Mouse (Mus musculus): Measurements from ENCODE around the gene Adcy5. TPM values are rescaled to one million over a fixed set of nuclear protein-coding genes. Genes with fewer than 3 reads are reported as not detected.

Gene Adcy5
- polyA plus RNA-seq, 1 experiment from 2014 or later: 5.4 TPM

GRCm38 (mm10) chr16:35159991-35160390 is 5.3 kb downstream of the Adcy5 start:
- 44% methylated on average over 4 of the region's 4 CpGs for WGBS
- H3K4me1 ChIP-seq: peaks cover 71% of the 10 kb centered on the region

GRCm38 (mm10) chr16:35164361-35165224 is 9.9 kb downstream of the Adcy5 start:
- Histone ChIP-seq H3K27me3 (no peaks in the 10 kb centered on the region), H3K9me3 (no peaks in the 10 kb centered on the region), H3K4me3 (no peak overlapping the region), H3K4me2 (replicated peaks) (peak overlapping the region; percentile 5; the same call in 1 of the 2 replicates), H3K9ac (replicated peaks) (0 out of 2 replicates have a peak overlapping the region, but pooled peaks have one; percentile 4), H3K27ac (replicated peaks) (peak overlapping the region; percentile 58), H3K4me1 (peaks cover 32% of the 10 kb centered on the region), H3K36me3 (no peaks in the 10 kb centered on the region)
- ATAC-seq (replicated peaks): peak; percentile 26
- WGBS: 45% methylated on average over 19 of the region's 19 CpGs

More at GRCm38 (mm10) chr16:35159991-35160390, 5.3 kb downstream of the Adcy5 start:
- 0 out of 2 replicates have a peak overlapping the region, but pooled peaks have one; percentile 4 for H3K4me3 ChIP-seq
- H3K9me3 ChIP-seq: no peaks in the 10 kb centered on the region
- peaks cover 13% of the 10 kb centered on the region for H3K27me3 ChIP-seq
- peak overlapping the region; percentile 35 for H3K4me2 ChIP-seq (replicated peaks)
- H3K9ac ChIP-seq (replicated peaks): no peak overlapping the region
- ATAC-seq (replicated peaks): peak; percentile 67
- no peaks in the 10 kb centered on the region for H3K36me3 ChIP-seq
- H3K27ac ChIP-seq (replicated peaks): peak overlapping the region; percentile 78

DNA sequence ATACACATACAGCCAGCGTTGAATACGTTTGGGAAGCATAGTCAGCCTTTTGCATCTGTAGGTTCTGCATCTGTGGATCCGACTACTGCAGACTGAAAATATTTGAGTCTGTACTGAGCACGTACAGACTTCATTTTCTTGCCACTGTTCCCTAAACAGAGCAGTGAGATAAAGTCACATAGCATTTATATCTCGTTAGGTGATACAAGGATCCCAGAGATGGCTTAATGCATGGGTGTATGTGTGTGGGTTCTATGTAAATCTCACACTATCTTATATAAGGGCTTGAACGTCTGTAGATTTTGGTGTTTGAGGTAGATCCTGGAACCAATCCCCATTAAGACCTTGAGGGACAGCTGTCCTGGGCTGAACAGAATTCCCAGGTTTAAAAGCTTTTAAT is 10.7 kb downstream of the Adcy5 start:
- H3K4me2 ChIP-seq (replicated peaks): no peak overlapping the region; the same call in 1 of the 2 replicates
- H3K4me1 ChIP-seq: peaks cover 24% of the 10 kb centered on the region
- no peaks in the 10 kb centered on the region for H3K27me3 ChIP-seq
- no peaks in the 10 kb centered on the region for H3K9me3 ChIP-seq
- H3K9ac ChIP-seq (replicated peaks): no peak overlapping the region
- H3K27ac ChIP-seq (replicated peaks): 0 out of 2 replicates have a peak overlapping the region, but pooled peaks have one; percentile 49
- 77% methylated on average over 6 of the region's 6 CpGs for WGBS
- H3K36me3 ChIP-seq: no peaks in the 10 kb centered on the region
- no peak for ATAC-seq (replicated peaks)
- no peak overlapping the region for H3K4me3 ChIP-seq

DNA sequence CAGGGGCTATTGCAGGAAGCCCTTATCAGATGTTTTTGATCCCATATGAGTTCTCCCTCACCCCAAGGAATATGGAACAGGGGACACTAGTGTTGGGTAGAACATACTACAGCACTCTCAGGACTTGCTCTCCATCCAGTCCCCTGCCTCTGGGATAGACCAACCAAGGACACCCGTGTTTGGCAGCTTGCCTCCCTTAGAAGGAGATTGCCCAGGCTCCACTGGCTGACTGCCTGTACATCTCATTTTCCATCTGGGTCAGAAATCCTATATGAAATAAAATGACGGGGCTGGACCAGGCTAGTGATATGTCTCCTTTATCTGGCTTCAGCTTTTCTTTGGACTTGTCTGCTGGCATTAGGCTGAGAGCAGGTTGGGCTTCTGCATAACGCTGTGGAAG is 11.1 kb downstream of the Adcy5 start:
- H3K4me1 ChIP-seq: peaks cover 20% of the 10 kb centered on the region
- no peaks in the 10 kb centered on the region for H3K36me3 ChIP-seq
- no peaks in the 10 kb centered on the region for H3K9me3 ChIP-seq
- H3K27ac ChIP-seq (replicated peaks): no peak overlapping the region
- no peak overlapping the region for H3K4me3 ChIP-seq
- WGBS: 64% methylated on average over 3 of the region's 3 CpGs
- H3K27me3 ChIP-seq: no peaks in the 10 kb centered on the region
- H3K9ac ChIP-seq (replicated peaks): no peak overlapping the region
- ATAC-seq (replicated peaks): no peak
- no peak overlapping the region for H3K4me2 ChIP-seq (replicated peaks)

DNA sequence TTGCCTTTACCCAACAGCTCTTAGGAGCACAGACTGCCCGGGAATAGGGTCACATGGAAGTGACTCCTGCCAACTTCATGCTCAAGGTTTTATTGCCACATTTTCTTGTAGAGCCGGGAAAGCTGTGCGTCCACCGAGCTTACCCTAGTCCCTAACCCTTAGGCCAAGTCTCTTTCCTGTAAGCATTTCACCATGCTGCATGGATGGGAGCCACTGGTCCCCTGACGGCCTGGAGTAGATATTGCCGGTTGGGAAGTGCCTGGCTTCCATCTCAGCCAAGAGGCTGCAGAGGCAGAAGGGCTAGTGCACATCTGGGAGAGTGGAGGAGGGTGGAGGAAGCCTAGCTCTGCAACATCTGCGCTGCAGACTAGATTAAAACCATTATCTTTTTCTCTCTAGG is 14.8 kb downstream of the Adcy5 start:
- ATAC-seq (replicated peaks): no peak

GRCm38 (mm10) chr16:35172195-35172594 is 17.5 kb downstream of the Adcy5 start:
- no peak for ATAC-seq (replicated peaks)

More for the DNA sequence above, 14.8 kb downstream of the Adcy5 start:
- 84% methylated on average over 7 of the region's 7 CpGs for WGBS
- no peak overlapping the region for H3K27ac ChIP-seq (replicated peaks)
- no peaks in the 10 kb centered on the region for H3K9me3 ChIP-seq
- H3K27me3 ChIP-seq: no peaks in the 10 kb centered on the region
- no peak overlapping the region for H3K9ac ChIP-seq (replicated peaks)
- no peaks in the 10 kb centered on the region for H3K36me3 ChIP-seq
- no peak overlapping the region for H3K4me2 ChIP-seq (replicated peaks)
- peaks cover 12% of the 10 kb centered on the region for H3K4me1 ChIP-seq
- no peak overlapping the region for H3K4me3 ChIP-seq

GRCm38 (mm10) chr16:35178516-35178915 is 23.8 kb downstream of the Adcy5 start:
- no peaks in the 10 kb centered on the region for H3K27me3 ChIP-seq
- ATAC-seq (replicated peaks): no peak
- no peak overlapping the region for H3K4me3 ChIP-seq
- H3K4me1 ChIP-seq: peaks cover 16% of the 10 kb centered on the region
- no peak overlapping the region for H3K4me2 ChIP-seq (replicated peaks)
- H3K27ac ChIP-seq (replicated peaks): no peak overlapping the region
- no peaks in the 10 kb centered on the region for H3K9me3 ChIP-seq
- 72% methylated on average over 3 of the region's 3 CpGs for WGBS
- no peak overlapping the region for H3K9ac ChIP-seq (replicated peaks)
- no peaks in the 10 kb centered on the region for H3K36me3 ChIP-seq

More at GRCm38 (mm10) chr16:35172195-35172594, 17.5 kb downstream of the Adcy5 start:
- no peak overlapping the region for H3K27ac ChIP-seq (replicated peaks)
- 92% methylated on average over 5 of the region's 5 CpGs for WGBS
- no peaks in the 10 kb centered on the region for H3K9me3 ChIP-seq
- H3K9ac ChIP-seq (replicated peaks): no peak overlapping the region
- no peaks in the 10 kb centered on the region for H3K27me3 ChIP-seq
- no peak overlapping the region for H3K4me3 ChIP-seq
- H3K4me1 ChIP-seq: 0 out of 2 replicates have a peak, but pooled peaks cover 5% of the 10 kb centered on the region
- no peak overlapping the region for H3K4me2 ChIP-seq (replicated peaks)
- H3K36me3 ChIP-seq: no peaks in the 10 kb centered on the region

- ATAC-seq (replicated peaks): no peak
Observed at GRCm38 (mm10) chr16:35179082-35179481, 24.4 kb downstream of the Adcy5 start.

DNA sequence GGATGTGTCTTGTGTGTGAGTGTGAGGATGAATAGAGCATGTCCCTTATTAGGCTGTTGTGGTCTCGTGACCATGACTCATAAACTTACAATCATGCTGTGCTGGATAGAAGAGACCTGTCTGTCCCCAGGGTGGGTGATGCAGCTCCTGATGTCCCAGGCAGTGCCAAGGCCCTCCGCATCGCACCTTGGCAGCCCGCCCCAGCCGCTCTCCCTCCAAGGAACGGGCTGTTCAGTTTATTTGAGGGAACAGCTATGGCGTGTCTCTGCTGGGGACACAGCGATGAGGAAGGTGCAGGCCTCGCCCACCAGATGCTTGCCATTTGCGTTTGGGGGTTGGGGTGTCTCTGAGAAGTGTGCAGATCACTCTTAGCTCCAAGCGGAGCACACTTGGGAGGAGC is 28.5 kb downstream of the Adcy5 start:
- ATAC-seq (replicated peaks): no peak

More at GRCm38 (mm10) chr16:35179082-35179481, 24.4 kb downstream of the Adcy5 start:
- Histone ChIP-seq H3K9me3 (no peaks in the 10 kb centered on the region), H3K4me1 (peaks cover 13% of the 10 kb centered on the region), H3K27me3 (no peaks in the 10 kb centered on the region), H3K27ac (replicated peaks) (no peak overlapping the region), H3K9ac (replicated peaks) (no peak overlapping the region), H3K36me3 (no peaks in the 10 kb centered on the region), H3K4me2 (replicated peaks) (no peak overlapping the region), H3K4me3 (no peak overlapping the region)
- 38% methylated on average over 8 of the region's 8 CpGs for WGBS

GRCm38 (mm10) chr16:35188111-35188510 is 33.4 kb downstream of the Adcy5 start:
- H3K9me3 ChIP-seq: no peaks in the 10 kb centered on the region
- ATAC-seq (replicated peaks): no peak
- no peaks in the 10 kb centered on the region for H3K27me3 ChIP-seq
- WGBS: 74% methylated on average over 4 of the region's 4 CpGs
- no peak overlapping the region for H3K9ac ChIP-seq (replicated peaks)
- H3K4me1 ChIP-seq: no peaks in the 10 kb centered on the region; the same call in 1 of the 2 replicates
- no peaks in the 10 kb centered on the region for H3K36me3 ChIP-seq
- H3K4me3 ChIP-seq: no peak overlapping the region
- no peak overlapping the region for H3K4me2 ChIP-seq (replicated peaks)
- no peak overlapping the region for H3K27ac ChIP-seq (replicated peaks)

More for the DNA sequence above, 28.5 kb downstream of the Adcy5 start:
- Histone ChIP-seq H3K9ac (replicated peaks) (no peak overlapping the region), H3K36me3 (no peaks in the 10 kb centered on the region), H3K27me3 (no peaks in the 10 kb centered on the region), H3K4me1 (peaks cover 11% of the 10 kb centered on the region), H3K4me3 (no peak overlapping the region), H3K27ac (replicated peaks) (no peak overlapping the region), H3K4me2 (replicated peaks) (no peak overlapping the region), H3K9me3 (no peaks in the 10 kb centered on the region)
- 67% methylated on average over 11 of the region's 11 CpGs for WGBS

- H3K4me2 ChIP-seq (replicated peaks): no peak overlapping the region
- H3K9ac ChIP-seq (replicated peaks): no peak overlapping the region
- no peaks in the 10 kb centered on the region for H3K9me3 ChIP-seq
- H3K4me1 ChIP-seq: no peaks in the 10 kb centered on the region; the same call in 1 of the 2 replicates
- H3K27me3 ChIP-seq: no peaks in the 10 kb centered on the region
- H3K27ac ChIP-seq (replicated peaks): no peak overlapping the region
- no peak for ATAC-seq (replicated peaks)
- no peak overlapping the region for H3K4me3 ChIP-seq
- no peaks in the 10 kb centered on the region for H3K36me3 ChIP-seq
- WGBS: 78% methylated on average over 11 of the region's 11 CpGs
Observed at GRCm38 (mm10) chr16:35189420-35190141, 34.9 kb downstream of the Adcy5 start.

DNA sequence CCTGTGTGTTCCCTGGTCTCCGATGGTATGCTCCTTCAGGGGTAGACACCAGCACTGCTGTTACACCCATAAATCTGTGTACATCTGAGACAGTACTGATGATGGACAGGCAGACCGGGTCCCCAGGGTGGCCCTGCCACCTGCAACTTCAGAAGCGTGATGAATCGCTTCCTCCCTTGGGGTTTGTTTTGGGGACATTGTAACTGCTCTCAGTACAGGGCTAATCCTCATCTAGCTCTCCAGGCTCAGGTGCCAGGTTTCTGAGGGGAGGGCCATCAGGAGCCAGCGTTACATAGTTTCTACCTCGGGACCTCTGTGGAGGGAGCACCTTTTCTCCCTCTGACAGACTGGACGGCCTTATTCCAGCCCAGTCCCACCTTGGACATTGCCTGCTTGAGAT is 36.1 kb downstream of the Adcy5 start:
- H3K9me3 ChIP-seq: no peaks in the 10 kb centered on the region
- WGBS: 82% methylated on average over 7 of the region's 7 CpGs
- H3K4me3 ChIP-seq: no peak overlapping the region
- H3K27me3 ChIP-seq: no peaks in the 10 kb centered on the region
- no peak overlapping the region for H3K4me2 ChIP-seq (replicated peaks)
- H3K27ac ChIP-seq (replicated peaks): no peak overlapping the region
- no peak for ATAC-seq (replicated peaks)
- H3K4me1 ChIP-seq: no peaks in the 10 kb centered on the region; the same call in 1 of the 2 replicates
- no peak overlapping the region for H3K9ac ChIP-seq (replicated peaks)
- H3K36me3 ChIP-seq: no peaks in the 10 kb centered on the region

Data from forebrain, embryonic 15.5 days (tissue).